Mouse (Mus musculus) liver, adult 2 months (tissue): ENCODE measurements around the gene Castor1. TPM values are rescaled to one million over a fixed set of nuclear protein-coding genes. Genes with fewer than 3 reads are reported as not detected.

Experiments used
- DNase-seq: peaks from one replicate; pipeline ENCODE4 v3.0.0-alpha.2; 2011; ENCODE audit warnings: low read depth, low spot score; ENCODE audit errors: extremely low read depth
- H3K27ac ChIP-seq: fragments of 200-500 bp; replicated peaks from 2 replicates; pipeline ENCODE4 v1.5.1; 2012; ENCODE audit warnings: low read depth, mild to moderate bottlenecking, control low read depth, inconsistent platforms, low read length; ENCODE audit not compliant: insufficient read depth
- H3K27me3 ChIP-seq: fragments of 200-500 bp; 2 replicates; pipeline ENCODE4 v1.6.1; 2012; ENCODE audit warnings: mild to moderate bottlenecking, moderate library complexity, low read length, inconsistent platforms; ENCODE audit not compliant: control insufficient read depth, insufficient read depth
- H3K36me3 ChIP-seq: fragments of 200-500 bp; 2 replicates; pipeline ENCODE4 v1.6.1; 2012; ENCODE audit warnings: low read length, inconsistent platforms; ENCODE audit not compliant: control insufficient read depth, insufficient read depth
- H3K4me1 ChIP-seq: fragments of 200-500 bp; 2 replicates; pipeline ENCODE4 v1.6.1; 2011; ENCODE audit warnings: low read length; ENCODE audit not compliant: control insufficient read depth, insufficient read depth
- H3K4me3 ChIP-seq: fragments of 200-500 bp; 2 replicates; pipeline ENCODE4 v1.5.1; 2011; ENCODE audit warnings: low read depth, mild to moderate bottlenecking, control low read depth, low read length, moderate library complexity; ENCODE audit not compliant: insufficient read depth
- H3K79me2 ChIP-seq: fragments of 200-500 bp; 2 replicates; pipeline ENCODE4 v1.6.1; 2012; ENCODE audit warnings: inconsistent platforms, mild to moderate bottlenecking, low read length, moderate library complexity; ENCODE audit not compliant: control insufficient read depth, insufficient read depth
- H3K9ac ChIP-seq: fragments of 200-500 bp; 2 replicates; pipeline ENCODE4 v1.6.1; 2012; ENCODE audit warnings: low read depth, mild to moderate bottlenecking, control low read depth, inconsistent platforms, low read length
- CTCF ChIP-seq: fragments of 200-500 bp; IDR thresholded peaks from 2 replicates; pipeline ENCODE4 v1.5.1; 2011; ENCODE audit warnings: low read depth, low read length, control low read depth
- POLR2A ChIP-seq: fragments of 200-500 bp; IDR thresholded peaks from 2 replicates; pipeline ENCODE4 v1.6.1; 2011; ENCODE audit warnings: low read length, control low read depth; ENCODE audit not compliant: insufficient read depth; ENCODE audit errors: extremely low read depth
- WGBS: fragments of 180-500 bp; shearing (Covaris S2); methylation state at CpG from one replicate; pipeline ENCODE4 v1.1.7; 2018; 5-methylcytosine and 5-hydroxymethylcytosine counted together
- polyA plus RNA-seq: library from polyadenylated mRNA; depleted of rRNA; stranded (reverse); fragments of >200 nt; gene quantifications from 2 replicates; pipeline ENCODE4 v1.2.3, GENCODE M21; 2012
- total RNA-seq: library from RNA; depleted of rRNA; stranded (reverse); fragments of >200 nt; gene quantifications from 2 replicates; pipeline ENCODE4 v1.2.3, GENCODE M21; 2014

The Castor1 gene
- total and polyA plus RNA-seq, 2 experiments: 1.4 to 2.5 TPM

- Histone ChIP-seq H3K4me1 (peaks cover 4% of the 10 kb centered on the region; the same call in 1 of the 2 replicates), H3K27ac (no peak overlapping the region), H3K9ac (no peak overlapping the region)
These were observed 8.7 kb downstream of the Castor1 start for GRCm38 (mm10) chr11:4226569-4227325.

GRCm38 (mm10) chr11:4228463-4228862 is 10.4 kb downstream of the Castor1 start:
- H3K4me1 ChIP-seq: peaks cover 4% of the 10 kb centered on the region; the same call in 1 of the 2 replicates
- no peaks in the 10 kb centered on the region for H3K36me3 ChIP-seq
- H3K9ac ChIP-seq: no peak overlapping the region
- no peak overlapping the region for H3K27ac ChIP-seq
- no peaks in the 10 kb centered on the region for H3K27me3 ChIP-seq
- H3K4me3 ChIP-seq: no peak overlapping the region
- no peak for TF ChIP-seq POLR2A
- TF ChIP-seq CTCF: no peak
- peak; percentile 73 for DNase-seq
- no peaks in the 10 kb centered on the region for H3K79me2 ChIP-seq
- WGBS: 22% methylated on average over 8 of the region's 8 CpGs

More at GRCm38 (mm10) chr11:4226569-4227325, 8.7 kb downstream of the Castor1 start:
- WGBS: 90% methylated on average over 5 of the region's 5 CpGs
- Histone ChIP-seq H3K4me3 (no peak overlapping the region), H3K36me3 (no peaks in the 10 kb centered on the region), H3K79me2 (no peaks in the 10 kb centered on the region), H3K27me3 (no peaks in the 10 kb centered on the region)
- DNase-seq: no peak
- TF ChIP-seq POLR2A: no peak
- TF ChIP-seq CTCF: no peak

DNA sequence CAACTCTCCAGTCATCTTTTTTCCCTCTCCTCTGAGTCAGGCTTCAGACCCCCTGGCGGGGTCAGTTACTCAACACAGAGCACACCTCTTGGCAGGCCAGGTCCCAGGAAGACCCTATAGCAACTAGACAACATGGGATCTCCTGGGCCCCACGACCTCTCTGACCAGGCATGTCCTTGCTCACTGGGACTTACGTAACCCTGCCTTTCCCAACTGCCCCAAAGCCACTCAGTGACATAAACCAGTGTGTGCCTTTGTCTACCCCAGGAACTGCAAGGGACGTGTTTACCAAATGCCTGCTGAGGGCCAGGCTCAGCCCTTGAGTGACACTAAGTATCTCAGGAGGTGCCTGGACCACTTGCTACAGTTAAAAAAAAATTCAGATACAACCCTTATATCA is 11.8 kb downstream of the Castor1 start:
- TF ChIP-seq CTCF (no peak), POLR2A (no peak)
- peak; percentile 48 for DNase-seq
- Histone ChIP-seq H3K27ac (no peak overlapping the region), H3K9ac (no peak overlapping the region), H3K4me1 (peaks cover 4% of the 10 kb centered on the region; the same call in 1 of the 2 replicates), H3K36me3 (no peaks in the 10 kb centered on the region), H3K4me3 (no peak overlapping the region), H3K27me3 (no peaks in the 10 kb centered on the region), H3K79me2 (no peaks in the 10 kb centered on the region)
- WGBS: 66% methylated on average over 4 of the region's 4 CpGs

GRCm38 (mm10) chr11:4231435-4231834 is 13.4 kb downstream of the Castor1 start:
- H3K27me3 ChIP-seq: no peaks in the 10 kb centered on the region
- H3K36me3 ChIP-seq: no peaks in the 10 kb centered on the region
- peaks cover 4% of the 10 kb centered on the region; the same call in 1 of the 2 replicates for H3K4me1 ChIP-seq

GRCm38 (mm10) chr11:4232644-4233043 is 14.6 kb downstream of the Castor1 start:
- Histone ChIP-seq H3K27me3 (no peaks in the 10 kb centered on the region), H3K79me2 (no peaks in the 10 kb centered on the region), H3K36me3 (no peaks in the 10 kb centered on the region), H3K9ac (no peak overlapping the region), H3K4me1 (peaks cover 4% of the 10 kb centered on the region; the same call in 1 of the 2 replicates), H3K4me3 (no peak overlapping the region), H3K27ac (no peak overlapping the region)
- DNase-seq: no peak
- TF ChIP-seq POLR2A (no peak), CTCF (no peak)
- 65% methylated on average over 12 of the region's 12 CpGs for WGBS

More at GRCm38 (mm10) chr11:4231435-4231834, 13.4 kb downstream of the Castor1 start:
- no peak overlapping the region for H3K4me3 ChIP-seq
- DNase-seq: no peak
- WGBS: 95% methylated on average over 2 of the region's 2 CpGs
- no peak overlapping the region for H3K27ac ChIP-seq
- H3K9ac ChIP-seq: no peak overlapping the region
- TF ChIP-seq CTCF (no peak), POLR2A (no peak)
- no peaks in the 10 kb centered on the region for H3K79me2 ChIP-seq

- Histone ChIP-seq H3K4me1 (no peaks in the 10 kb centered on the region), H3K4me3 (no peak overlapping the region), H3K27me3 (no peaks in the 10 kb centered on the region), H3K36me3 (no peaks in the 10 kb centered on the region), H3K79me2 (no peaks in the 10 kb centered on the region), H3K9ac (no peak overlapping the region), H3K27ac (no peak overlapping the region)
- WGBS: 94% methylated on average over 6 of the region's 6 CpGs
- no peak for TF ChIP-seq CTCF
- no peak for TF ChIP-seq POLR2A
- DNase-seq: no peak
These were observed 17.1 kb downstream of the Castor1 start for GRCm38 (mm10) chr11:4235052-4235655.
